Mouse (Mus musculus) bone marrow, adult 2 months (tissue): ENCODE data around the gene Tek. TPM values are rescaled to one million over a fixed set of nuclear protein-coding genes. Genes with fewer than 3 reads are reported as not detected.
"Not testable (repeated sequence)": the region's sequence is repeated elsewhere in the genome, so short reads cannot be mapped to it uniquely, and the experiment has no call there.

ENCODE experiments used
- H3K27ac ChIP-seq: fragments of 200-500 bp; 2 replicates; pipeline ENCODE4 v1.5.1; 2012; ENCODE audit warnings: low read depth, mild to moderate bottlenecking, control low read depth, inconsistent platforms, low read length; ENCODE audit not compliant: control insufficient read depth, poor library complexity, insufficient read depth
- H3K4me1 ChIP-seq: fragments of 200-500 bp; 2 replicates; pipeline ENCODE4 v1.6.1; 2011; ENCODE audit warnings: low read length; ENCODE audit not compliant: control insufficient read depth, insufficient read depth
- H3K4me3 ChIP-seq: fragments of 200-500 bp; replicated peaks from 2 replicates; pipeline ENCODE3; 2011; ENCODE audit warnings: mild to moderate bottlenecking, low read depth, low read length, control low read depth; ENCODE audit not compliant: control insufficient read depth
- CTCF ChIP-seq: fragments of 200-500 bp; IDR thresholded peaks from 2 replicates; pipeline ENCODE4 v1.5.1; 2011; ENCODE audit warnings: low read length, control low read depth; ENCODE audit not compliant: control insufficient read depth, insufficient read depth
- POLR2A ChIP-seq: fragments of 200-500 bp; IDR thresholded peaks from 2 replicates; pipeline ENCODE4 v1.6.1; 2011; ENCODE audit warnings: low read depth, mild to moderate bottlenecking, control low read depth, low read length, borderline replicate concordance; ENCODE audit not compliant: control insufficient read depth
- WGBS: fragments of 180-500 bp; shearing (Covaris S2); methylation state at CpG from one replicate; pipeline ENCODE4 v1.1.7; 2018; 5-methylcytosine and 5-hydroxymethylcytosine counted together
- polyA plus RNA-seq: library from polyadenylated mRNA; stranded (reverse); fragments of >200 nt; gene quantifications from 2 replicates; pipeline ENCODE4 v1.2.4, GENCODE M21; 2011; ENCODE audit warnings: low replicate concordance; ENCODE audit not compliant: missing spikeins, insufficient read depth, insufficient read length

Gene Tek
- 0.97 and 2.0 TPM in 2 replicates for polyA plus RNA-seq

GRCm38 (mm10) chr4:94738838-94739731, at the start of gene Tek:
TSS of gene Tek (plus strand) at chr4:94739289.
- Histone ChIP-seq H3K4me1 (no peaks in the 10 kb centered on the region), H3K4me3 (no peak within 1 kb of the TSS), H3K27ac (no peak within 1 kb of the TSS)
- WGBS, result 19% methylated on average over 16 of the region's 16 CpGs
- TF ChIP-seq POLR2A (no peak), CTCF (no peak)

DNA sequence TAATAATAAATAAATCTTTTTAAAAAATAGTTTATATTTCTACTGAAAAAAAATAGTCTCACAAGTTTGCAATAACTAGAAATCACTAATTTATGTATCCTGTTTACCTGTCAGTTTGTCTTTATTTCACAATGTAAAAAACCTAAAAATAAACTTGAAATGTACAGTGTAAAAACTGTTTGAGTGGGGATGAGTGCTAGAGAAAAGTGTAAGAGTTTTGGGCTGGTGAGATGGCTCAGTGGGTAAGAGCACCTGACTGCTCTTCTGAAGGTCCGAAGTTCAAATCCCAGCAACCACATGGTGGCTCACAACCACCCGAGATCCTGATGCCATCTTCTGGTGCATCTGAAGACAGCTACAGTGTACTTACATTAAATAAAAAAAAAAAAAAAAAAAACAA, 49.3 kb upstream of the Tek start:
- H3K4me3 ChIP-seq, H3K4me1 ChIP-seq, H3K27ac ChIP-seq: not testable (repeated sequence)
- WGBS, result 81% methylated on average over 2 of the region's 2 CpGs

DNA sequence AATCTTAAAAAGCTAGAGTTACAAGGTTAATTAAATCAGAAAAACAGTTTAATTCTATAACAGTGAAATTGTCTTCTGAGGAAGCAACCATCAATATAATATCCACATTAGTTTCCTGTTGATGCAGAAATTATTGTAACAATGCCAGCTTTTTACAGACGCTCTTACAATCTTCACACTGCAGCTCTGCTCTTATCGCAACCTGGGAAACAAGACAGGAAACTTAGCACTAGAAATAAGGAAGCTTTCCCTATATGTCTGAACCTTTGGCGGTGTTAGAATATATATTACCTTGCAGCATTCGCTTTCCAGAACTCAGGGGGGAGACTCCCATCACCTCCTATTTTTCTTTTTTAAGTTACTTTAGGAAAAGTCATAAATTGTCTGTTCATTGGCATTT, 48.0 kb upstream of the Tek start:
- TF ChIP-seq CTCF (no peak), POLR2A (no peak)
- Histone ChIP-seq H3K4me3 (no peak overlapping the region), H3K27ac (no peak overlapping the region), H3K4me1 (no peaks in the 10 kb centered on the region)
- 23% methylated on average over 4 of the region's 4 CpGs for WGBS

GRCm38 (mm10) chr4:94692175-94692574, 46.9 kb upstream of the Tek start:
- no peak overlapping the region for H3K4me3 ChIP-seq
- no peaks in the 10 kb centered on the region for H3K4me1 ChIP-seq
- no peak overlapping the region for H3K27ac ChIP-seq
- TF ChIP-seq CTCF (no peak), POLR2A (no peak)
- 65% methylated on average over 2 of the region's 2 CpGs for WGBS

DNA sequence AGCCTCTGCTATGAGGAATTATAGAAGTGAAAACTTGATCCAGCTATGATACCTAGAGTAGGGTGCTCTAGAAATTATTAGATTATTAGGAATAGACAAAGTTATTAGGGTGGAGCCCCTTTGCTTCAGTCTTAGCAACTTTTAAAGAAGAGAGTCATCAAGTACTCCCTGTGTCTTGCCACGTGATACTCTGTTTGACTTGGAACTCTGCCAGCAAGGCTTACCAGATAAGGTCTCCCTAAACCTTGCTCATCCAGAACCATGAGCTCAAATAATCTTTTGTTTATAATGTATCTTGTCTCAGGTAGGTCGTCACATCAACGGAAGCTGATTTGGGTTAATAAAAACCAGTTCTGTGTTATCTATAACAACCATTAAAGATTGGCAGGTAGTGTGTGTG, 42.7 kb upstream of the Tek start:
- H3K27ac ChIP-seq, result no peak overlapping the region
- WGBS, result 65% methylated on average over 3 of the region's 3 CpGs
- H3K4me1 ChIP-seq, result no peaks in the 10 kb centered on the region
- TF ChIP-seq POLR2A (no peak), CTCF (no peak)
- H3K4me3 ChIP-seq, result no peak overlapping the region

- no peak for TF ChIP-seq POLR2A
- no peak for TF ChIP-seq CTCF
- 57% methylated on average over 2 of the region's 2 CpGs for WGBS
- no peak overlapping the region for H3K4me3 ChIP-seq
- no peak overlapping the region for H3K27ac ChIP-seq
- no peaks in the 10 kb centered on the region for H3K4me1 ChIP-seq
Measured at GRCm38 (mm10) chr4:94711002-94711401, 28.1 kb upstream of the Tek start.

DNA sequence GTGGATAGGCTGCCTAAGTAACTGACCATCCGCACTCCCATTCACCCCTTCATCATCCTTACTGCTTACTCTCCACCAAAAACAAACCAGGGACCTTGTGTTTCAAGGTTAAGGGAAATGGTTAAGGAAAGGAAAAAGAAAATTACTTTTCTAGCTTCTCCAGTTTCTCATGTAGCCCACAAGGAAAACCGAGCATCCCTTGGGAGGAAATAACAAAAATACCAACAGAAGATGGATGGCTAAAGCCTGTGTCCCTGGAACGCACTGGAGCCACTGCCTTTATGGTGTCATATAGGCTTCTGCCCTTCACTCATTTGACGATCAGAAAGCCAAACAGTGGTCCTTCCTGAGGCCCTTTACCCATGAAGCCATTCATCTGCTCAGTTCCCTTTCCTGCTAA, 27.7 kb upstream of the Tek start:
- WGBS, result 57% methylated on average over 4 of the region's 4 CpGs
- Histone ChIP-seq H3K27ac (no peak overlapping the region), H3K4me1 (no peaks in the 10 kb centered on the region), H3K4me3 (no peak overlapping the region)
- TF ChIP-seq CTCF (no peak), POLR2A (no peak)

DNA sequence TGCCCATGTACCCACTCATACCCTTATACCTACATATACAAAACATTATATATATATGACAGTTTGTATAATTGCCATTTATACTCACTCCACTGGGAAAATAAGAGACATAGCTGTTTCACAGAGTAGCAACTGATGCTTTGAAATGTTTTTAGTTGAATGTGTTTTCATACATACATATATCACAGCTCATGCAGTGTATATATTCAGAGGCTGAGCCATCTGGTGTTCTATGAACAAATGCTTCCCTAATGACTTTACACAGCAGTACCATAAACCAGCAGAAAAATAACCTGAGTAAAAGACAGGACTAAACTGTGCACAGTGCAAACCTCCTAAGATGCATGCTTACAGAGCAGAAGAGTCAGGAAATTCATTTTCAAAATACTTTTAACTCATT, 25.3 kb upstream of the Tek start:
- Histone ChIP-seq H3K4me3 (no peak overlapping the region), H3K27ac (no peak overlapping the region), H3K4me1 (no peaks in the 10 kb centered on the region)
- TF ChIP-seq POLR2A (no peak), CTCF (no peak)

GRCm38 (mm10) chr4:94715166-94715565, 23.9 kb upstream of the Tek start:
- Histone ChIP-seq H3K4me3 (no peak overlapping the region), H3K27ac (no peak overlapping the region), H3K4me1 (no peaks in the 10 kb centered on the region)
- TF ChIP-seq CTCF (no peak), POLR2A (no peak)
- 69% methylated on average over 6 of the region's 6 CpGs for WGBS
